Mouse (Mus musculus): ENCODE measurements around the gene Calr. TPM values are rescaled to one million over a fixed set of nuclear protein-coding genes. Genes with fewer than 3 reads are reported as not detected.
"Not testable (repeated sequence)": the region's sequence is repeated elsewhere in the genome, so short reads cannot be mapped to it uniquely, and the experiment has no call there.

Gene Calr
- total RNA-seq, 2 experiments from 2014 or later, result 365 to 441 TPM

DNA sequence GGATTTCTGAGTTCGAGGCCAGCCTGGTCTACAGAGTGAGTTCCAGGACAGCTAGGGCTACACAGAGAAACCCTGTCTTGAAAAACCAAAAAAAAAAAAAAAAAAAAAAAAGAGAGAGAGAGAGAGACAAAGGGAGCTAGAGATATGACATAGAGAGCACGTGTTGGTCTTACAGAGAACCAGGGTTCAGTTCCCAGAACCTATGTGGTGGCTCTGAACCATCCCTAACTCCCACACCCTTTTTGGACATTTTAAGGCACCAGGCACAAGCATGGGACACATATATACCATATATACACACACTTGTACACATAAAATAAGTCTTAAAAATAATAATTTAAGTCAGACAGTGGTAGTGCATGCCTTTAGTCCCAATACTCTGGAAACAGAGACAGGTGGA lies 20.2 kb downstream of the Calr start:
- intact Hi-C loops (cut with DNase I); DNase-seq (ENCODE audit: low spot score): not testable (repeated sequence)

DNA sequence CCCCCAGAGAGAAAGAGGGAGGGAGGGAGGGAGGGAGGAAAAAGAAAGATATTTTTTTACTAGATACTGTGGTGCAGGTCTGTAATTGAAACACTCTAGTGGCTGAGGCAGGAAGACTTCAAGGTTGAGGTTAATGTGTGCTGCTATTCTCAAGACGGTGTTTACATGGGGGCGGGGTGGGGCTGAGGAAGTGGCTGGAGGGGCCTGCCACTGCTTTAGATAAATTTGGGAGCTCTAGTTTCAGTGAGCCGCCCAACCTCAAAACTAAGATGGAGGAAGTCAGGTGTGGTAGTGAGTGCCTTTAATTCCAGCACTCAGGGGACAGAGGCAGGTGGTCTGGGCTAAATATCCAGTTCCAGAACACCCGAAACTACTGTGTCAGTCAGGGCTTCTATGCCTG lies 21.1 kb downstream of the Calr start:
- intact Hi-C loops (cut with DNase I), result no loop called here
- DNase-seq (ENCODE audit: low spot score), result no peak

DNA sequence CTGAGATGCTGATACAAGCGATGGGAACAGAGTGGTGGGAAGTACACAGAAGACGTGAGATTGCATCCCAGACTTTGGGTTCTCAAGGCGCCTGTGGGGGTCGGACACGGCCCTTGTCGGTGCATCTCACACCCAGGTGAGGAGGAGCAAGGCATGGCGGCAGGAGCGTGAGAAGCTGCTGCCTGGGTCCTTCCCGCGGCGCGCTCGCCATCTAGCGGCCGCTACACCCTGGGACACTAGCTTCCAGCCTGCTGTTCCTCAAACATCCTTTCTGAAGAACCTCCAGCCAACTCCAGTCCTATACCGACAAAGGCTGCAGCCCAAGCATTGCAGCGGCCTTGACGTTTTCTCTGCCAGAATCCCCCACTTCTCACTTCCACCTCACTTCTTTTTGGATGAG lies 23.1 kb downstream of the Calr start:
- no peak for DNase-seq (ENCODE audit: low spot score)
- intact Hi-C loops (cut with DNase I), result no loop called here

DNA sequence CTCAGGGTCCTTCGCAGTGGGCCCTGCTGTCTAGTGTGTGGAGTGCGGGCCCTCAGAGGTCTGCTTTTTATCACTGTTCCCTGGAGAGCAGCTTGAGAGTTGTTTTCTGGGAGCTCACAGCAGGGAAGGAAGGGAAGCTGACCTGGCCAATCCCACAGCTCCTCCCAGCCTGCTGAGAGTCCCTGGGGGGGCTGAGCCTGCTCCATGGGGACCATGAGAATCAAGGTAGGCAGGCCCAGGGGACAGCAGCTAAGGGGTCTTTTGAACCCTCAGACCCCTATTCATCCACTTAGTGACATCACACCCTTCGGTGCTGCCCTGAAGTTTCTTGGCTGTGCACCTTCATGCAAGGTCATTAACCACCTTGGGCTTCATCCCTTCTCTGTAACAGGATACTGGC lies 24.0 kb downstream of the Calr start, which contains the start of gene Dand5:
Gene Dand5, minus strand, starts transcription at position 101 of the 400 bp plus-strand sequence.
- intact Hi-C loops (cut with DNase I), result no loop called here

DNA sequence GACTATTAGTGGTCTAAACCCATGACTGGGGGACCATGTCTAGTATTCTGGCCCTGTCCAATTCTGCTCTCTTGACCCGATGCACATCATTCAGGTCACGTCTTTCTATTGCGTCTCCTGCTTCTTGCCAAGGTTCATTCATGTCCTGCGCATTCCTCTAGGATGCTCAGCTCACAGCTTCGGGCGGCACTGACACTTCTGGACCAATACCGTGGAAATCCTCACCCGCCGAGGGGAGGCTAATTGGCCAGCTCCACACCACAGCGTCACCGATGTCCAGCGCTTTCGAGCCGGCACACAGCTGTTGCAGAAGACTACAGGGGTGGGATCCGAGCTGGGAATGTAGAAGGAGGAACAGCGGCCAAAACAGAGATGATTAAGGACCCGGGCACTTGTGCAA lies 30.6 kb downstream of the Calr start:
- intact Hi-C loops (cut with DNase I), result no loop called here
- DNase-seq (ENCODE audit: low spot score), result no peak

More for the DNA sequence above, 24.0 kb downstream of the Calr start, which contains the start of gene Dand5:
- DNase-seq (ENCODE audit: low spot score), result no peak

DNA sequence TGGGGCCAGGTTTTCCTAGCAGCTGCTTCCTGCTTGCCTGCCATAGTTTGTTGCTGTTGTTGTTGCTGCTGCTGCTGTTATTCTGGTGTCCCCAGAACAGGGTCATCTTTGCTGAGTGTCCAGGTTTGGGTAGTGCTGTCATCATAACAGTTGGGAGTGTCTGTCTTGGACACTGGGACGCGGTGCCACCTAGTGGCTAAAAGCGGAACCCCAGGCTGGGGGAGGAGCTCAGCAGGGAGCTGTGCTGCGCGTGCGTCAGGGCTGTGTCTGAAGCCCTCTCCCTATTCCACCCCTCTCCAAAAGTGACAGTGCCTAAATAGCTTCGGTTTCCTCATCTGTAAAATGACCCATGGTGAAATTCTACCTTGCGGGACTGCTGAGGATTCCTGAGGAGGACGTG lies 31.2 kb downstream of the Calr start:
- intact Hi-C loops (cut with DNase I), result no loop called here
- DNase-seq (ENCODE audit: low spot score), result peak; percentile 87

DNA sequence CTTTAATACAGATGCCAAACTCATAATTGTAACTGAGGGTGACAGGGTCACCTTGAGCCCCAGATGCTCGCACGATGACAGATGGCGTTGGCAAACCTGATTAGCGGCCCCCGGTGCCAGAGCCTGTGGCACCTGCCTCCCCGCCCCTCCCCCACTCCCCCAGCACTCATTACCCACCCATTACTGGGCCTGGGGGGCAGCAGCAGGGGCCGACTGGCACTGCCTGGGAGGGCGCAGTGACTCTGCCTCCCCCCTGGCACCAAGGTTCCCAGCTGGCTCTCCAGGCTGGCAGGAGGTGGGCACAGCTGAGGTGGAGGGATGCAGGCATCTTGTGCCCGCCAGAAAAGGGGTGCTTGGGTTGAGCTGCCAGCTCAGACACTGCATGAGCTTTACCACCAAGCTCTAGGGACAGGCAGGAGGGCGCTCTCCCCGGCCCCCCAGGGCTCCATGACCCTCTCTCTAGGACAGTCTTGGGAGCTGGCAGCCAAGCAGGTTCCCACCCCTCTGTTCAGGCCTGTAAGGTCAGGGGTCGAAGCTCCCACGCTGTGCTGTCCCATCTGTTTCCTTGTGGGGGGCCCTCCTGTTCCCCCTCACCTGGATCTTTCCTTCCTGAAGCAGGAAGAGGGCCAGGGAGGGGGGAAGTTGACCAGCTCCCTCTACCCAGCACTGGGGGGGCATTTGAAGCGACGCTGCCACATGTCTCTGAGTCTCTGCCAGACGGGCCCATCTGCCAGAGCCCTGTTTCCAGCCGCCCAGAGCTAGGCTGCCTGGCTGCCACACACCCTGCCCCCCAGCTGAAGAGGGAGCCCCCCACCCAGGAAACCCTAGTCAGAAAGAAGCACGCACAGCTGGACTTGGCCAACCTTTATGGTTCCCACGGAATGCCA lies 31.9 kb downstream of the Calr start:
- no peak for DNase-seq (ENCODE audit: low spot score)
- intact Hi-C loops (cut with DNase I), result no loop called here

DNA sequence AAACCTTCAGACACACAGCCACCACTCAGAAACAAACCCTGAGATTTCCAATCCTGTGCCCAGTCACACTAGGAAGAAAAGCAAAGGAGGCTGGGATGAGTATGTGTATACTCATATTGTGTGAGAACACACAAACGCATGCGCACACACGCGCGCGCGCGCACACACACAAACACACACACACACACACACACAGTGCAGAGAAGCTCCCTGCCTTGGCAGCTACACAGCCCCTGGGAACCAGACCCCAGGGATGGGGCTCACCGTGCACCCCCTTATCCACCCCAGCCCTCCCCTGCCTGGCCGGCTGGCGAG lies 32.5 kb downstream of the Calr start:
- intact Hi-C loops (cut with DNase I), result no loop called here
- DNase-seq (ENCODE audit: low spot score), result no peak

DNA sequence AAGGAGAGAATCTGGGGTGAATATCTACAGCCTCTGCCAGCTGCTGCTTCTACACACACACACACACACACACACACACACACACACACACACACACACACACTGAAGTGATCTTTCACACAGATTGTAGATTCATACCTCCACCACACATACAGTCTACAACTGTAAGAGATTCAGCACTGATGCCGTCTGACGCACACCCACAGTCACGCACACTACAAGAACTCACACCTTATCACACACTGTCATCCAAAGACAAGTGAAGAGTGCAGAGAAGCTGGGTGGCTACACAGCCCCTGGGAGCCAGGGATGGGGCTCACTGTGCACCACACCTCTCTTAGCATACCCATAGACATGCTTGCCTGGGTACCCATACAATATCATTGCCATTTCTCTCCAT lies 32.9 kb downstream of the Calr start:
- no peak for DNase-seq (ENCODE audit: low spot score)
- intact Hi-C loops (cut with DNase I), result loop anchor here (1.0 to 2.0 kb wide), 3 partner anchors 105 to 221 kb away; no protein-coding TSS in a partner anchor

DNA sequence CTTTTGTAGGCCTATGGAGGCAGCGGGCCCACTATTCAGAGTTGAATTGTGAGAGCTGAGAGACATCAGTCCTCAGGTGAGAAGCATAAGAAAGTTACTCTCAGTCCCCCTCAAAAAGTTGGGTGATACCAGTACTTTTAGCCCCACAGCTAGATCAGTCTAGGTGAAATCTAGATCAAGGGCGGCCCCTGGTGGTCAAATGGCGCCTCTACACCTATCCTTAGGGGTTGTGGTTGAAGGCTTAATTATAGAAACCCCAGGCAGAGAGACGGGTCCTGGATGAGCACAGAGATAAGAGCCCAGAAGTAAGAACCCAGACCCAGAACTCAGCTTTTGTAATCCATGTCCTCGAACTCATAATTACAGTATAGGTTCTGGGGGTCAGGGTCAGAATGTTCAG lies 33.7 kb downstream of the Calr start:
- intact Hi-C loops (cut with DNase I), result loop anchor here (1.0 to 2.0 kb wide), 3 partner anchors 104 to 220 kb away; no protein-coding TSS in a partner anchor
- peak; percentile 54 for DNase-seq (ENCODE audit: low spot score)

DNA sequence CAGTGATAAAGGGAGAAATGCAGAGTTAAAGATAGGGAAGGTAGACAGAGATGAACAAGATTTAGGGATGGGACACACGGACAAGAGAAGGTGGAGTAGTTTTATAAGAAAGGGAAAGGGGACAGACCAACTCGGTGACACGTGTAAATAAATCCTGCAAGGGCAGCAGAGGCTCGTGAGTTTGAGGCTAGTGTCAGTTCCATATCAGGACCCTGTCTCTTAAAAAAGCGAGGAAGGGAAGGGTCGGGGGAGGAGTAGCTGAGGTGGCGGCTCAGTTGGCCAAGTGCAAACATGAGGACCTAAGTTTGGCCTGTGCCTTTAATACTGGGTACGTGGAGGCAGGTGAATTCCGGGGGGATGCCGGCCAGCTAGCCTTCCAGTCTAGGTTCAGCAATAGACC lies 35.4 kb downstream of the Calr start:
- intact Hi-C loops (cut with DNase I), result no loop called here
- DNase-seq (ENCODE audit: low spot score), result no peak

DNA sequence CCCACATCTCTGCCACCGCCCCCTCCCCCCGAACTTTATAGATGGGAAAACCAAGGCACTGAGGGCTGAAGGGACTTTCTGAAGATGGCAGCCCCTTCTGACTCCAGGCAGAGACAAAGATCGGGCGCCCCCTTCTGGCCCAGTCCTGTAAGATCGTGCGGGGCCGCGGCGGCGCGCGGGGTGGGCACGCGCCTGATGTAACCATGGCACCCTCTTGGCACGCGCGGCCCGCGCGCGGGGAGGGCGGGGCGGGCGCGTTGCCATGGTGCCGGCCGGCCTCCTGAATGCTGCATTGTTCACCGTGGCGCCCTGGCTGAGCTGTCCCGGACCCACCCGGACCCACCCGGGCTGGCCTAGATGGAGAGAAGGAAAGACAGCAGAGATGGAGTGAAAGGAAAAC lies 35.8 kb downstream of the Calr start:
- intact Hi-C loops (cut with DNase I), result loop anchor here (1.0 kb wide), 2 partner anchors 52 to 74 kb away; no protein-coding TSS in a partner anchor
- DNase-seq (ENCODE audit: low spot score), result peak; percentile 81

DNA sequence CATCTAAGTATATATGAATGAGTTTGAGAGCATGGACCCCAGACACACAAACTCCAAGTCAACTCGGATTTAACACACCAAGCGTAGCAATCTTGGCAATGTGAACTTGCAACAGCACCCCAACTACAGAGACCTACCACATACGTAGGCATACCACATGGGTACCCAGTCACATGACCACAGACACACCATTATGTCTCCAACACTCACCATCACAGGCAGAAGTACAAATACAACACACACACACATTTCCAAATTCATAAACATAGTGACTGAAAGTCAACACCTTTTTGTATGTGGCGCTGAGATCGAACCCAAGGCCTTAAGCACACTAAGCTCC lies 36.8 kb downstream of the Calr start:
- DNase-seq (ENCODE audit: low spot score), result no peak
- intact Hi-C loops (cut with DNase I), result loop anchor here (1.0 kb wide), 2 partner anchors 51 to 73 kb away; no protein-coding TSS in a partner anchor

DNA sequence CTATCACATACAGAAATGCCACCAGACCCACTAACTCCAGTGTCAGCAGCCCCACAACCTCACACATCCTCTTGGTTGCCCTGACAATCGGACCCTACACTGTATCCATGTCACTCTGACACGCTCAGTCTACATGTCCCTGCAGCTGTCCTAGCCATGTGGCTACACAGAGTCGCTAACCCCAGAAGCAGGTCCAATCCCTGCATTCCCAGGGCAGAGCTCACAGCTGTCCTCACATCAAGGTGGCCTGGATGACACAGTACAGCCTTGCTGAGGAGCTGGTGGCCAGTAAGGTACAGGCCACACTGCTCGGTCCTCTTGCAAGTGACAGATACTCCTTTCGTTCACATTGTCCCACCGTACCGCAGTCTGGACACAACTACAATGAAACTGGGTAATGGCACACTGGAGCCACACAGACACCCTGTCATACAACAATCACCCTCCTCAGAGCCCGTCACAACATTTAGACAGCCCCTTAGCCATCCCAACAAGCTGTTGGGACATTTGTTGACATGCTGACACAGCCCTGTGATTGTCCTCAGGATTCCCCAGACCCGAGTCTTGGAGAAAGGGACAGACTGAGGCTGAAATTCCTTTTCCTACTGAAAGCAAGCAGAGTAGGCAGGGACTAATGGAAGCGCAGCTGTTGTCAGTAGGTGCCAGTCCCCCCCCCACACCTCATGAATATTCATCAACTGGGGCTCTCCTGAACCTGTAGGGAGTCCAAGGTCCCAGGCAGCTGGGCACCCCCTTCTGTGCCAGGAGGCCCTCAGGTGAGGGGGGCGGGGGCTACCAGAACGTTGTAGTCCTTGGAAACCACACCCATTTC lies 37.4 kb downstream of the Calr start:
- DNase-seq (ENCODE audit: low spot score), result no peak
- intact Hi-C loops (cut with DNase I), result no loop called here

DNA sequence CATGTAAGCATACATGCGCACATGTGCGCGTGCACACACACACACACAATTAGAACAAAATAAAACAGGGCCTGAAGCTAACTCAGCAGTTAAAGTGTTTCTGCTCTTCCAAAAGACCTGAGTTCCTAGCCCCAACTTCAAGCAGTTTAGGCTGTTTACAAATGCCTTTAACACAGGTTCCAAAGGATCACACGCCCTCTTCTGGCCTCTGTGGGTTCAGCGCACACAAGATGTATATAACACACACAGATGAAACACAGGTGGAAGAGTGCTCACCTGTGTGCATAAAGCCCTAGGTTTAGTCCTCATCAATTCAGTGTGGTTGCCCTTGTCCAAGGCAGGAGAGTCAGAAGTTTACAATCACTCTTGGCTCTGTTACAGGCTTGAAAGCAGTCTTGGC lies 40.7 kb downstream of the Calr start:
- DNase-seq (ENCODE audit: low spot score), result no peak
- intact Hi-C loops (cut with DNase I), result no loop called here

DNA sequence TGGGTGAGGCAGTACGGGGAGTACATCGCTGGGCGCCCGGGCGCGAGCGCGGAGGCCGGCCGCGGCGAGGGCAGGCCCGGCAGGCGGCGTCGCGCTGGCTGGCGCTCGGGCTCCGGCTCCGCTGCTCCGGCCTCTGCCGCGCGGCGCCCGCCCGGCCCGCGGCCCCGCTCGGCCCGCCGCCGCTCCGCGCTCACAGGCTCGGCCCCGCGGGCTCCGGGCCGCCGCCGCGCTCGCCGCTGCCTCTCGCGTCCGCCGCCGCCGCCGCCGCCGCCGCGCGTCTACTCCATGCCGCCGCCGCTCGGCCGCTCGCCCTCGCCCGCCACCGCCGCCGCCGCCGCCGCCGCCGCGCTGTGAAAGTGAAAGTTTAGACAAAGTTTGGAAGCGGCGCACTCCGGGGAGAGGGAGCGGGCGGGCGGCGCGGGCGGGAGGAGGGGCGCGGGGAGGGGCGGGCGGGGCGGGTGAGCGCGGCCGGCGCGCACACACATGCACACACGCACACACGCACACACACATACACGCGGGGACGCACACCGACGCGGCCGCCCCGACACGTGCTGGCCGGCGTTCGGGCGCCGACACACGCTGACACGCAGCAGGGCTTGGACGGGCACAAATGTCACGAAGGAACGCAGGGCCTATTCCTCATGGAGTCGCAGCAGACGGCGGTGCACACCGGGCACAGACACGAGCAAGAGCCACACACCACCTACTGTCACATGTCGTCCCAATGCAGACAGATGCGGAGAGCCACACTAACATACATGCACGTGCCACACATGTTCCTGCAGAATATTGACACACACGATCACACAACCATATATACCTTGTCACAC lies 46.5 kb downstream of the Calr start, which contains the start of gene Nfix:
Gene Nfix, minus strand, starts transcription at position 346 of the 833 bp plus-strand sequence.
- DNase-seq (ENCODE audit: low spot score), result peak; percentile 49
- intact Hi-C loops (cut with DNase I), result no loop called here

DNA sequence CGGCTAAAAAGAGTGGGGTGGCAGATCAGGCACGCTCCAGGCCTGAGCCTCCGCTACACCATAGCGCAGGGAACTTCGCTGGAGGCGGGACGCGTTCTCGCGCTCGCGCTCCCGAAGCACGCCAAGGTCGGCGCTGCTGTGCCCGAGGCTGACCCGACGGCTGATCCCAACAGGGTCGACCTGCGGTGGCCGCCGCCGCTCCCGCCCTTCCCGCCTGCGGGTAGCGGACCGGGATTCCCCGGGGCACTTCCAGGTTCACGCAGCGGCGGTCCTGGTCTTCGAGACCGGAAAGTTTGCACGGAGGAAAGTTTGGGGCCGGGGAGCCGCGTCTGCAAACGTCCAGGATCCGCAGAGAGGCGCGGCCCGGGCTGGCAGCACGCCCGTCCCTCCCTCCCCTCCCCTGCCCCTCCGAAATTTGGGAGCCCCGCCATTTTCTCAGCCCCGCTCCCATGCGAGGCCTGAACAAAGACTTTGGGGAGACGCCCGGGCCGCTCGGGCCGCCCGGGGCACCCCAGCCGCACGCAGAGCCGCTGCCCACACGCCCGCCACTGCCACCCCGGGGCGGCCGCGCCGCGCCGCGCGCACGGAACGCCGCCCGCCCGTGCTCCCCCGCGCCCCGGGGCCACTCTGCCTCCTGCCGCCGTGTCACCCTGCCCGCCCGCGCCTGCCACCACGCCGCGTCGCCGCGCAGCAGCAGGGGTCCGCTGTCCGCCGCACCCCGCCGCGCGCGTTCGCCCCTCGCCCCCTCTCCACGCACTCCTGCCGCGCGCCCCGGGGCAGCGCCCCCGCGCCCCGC lies 47.4 kb downstream of the Calr start:
- no peak for DNase-seq (ENCODE audit: low spot score)
- intact Hi-C loops (cut with DNase I), result no loop called here

DNA sequence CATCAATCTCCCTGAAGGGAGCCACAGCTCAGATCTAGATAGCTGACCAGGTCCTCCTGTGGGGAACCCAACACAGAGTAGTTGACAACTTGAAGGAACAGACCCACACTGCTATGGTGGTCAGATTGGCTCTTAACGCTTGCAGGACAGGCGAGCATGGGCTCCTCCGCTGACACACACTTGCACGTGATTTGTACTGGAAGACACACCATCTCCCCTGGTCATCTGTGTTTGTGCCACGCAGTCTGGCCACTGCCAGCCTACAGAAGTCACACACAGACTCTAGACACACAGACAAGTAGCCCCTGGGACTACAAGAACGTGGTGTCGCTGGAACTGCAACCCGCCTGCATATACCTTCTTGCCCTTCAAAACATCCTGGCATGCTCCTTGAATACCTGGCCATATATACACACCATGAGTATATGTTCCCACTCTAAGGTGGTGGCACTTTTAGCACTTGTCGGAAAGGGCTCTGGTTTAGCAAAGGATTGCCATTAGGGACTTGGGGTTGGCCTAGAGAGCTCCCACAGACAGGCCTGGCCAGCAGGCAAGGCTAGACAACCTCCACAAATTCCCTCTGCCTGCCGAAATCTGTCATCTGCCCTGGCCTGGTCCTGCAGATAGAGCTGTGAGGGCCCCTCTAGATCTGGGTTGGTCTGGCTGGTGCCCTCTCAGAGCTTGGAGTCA lies 48.1 kb downstream of the Calr start:
- intact Hi-C loops (cut with DNase I), result no loop called here
- DNase-seq (ENCODE audit: low spot score), result no peak

DNA sequence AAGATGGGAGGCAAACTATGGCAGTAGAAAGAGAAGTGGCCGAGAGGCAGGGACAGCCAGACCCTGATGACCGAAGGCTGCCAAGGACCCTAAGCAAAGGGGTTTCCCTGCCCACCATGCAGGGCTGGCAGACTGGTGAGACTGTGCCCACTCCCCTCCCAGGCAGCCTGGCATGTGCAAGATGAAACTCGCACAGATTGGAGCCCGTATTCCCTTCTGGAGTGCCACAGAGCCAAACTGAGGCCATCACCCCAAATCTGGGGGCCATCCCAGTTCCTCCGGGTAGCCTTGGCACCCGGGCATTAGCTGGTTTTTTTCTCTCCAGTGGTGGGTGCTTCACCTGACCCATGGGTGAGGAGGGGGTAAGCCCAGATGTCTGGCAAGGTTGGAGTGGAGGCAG lies 48.8 kb downstream of the Calr start:
- intact Hi-C loops (cut with DNase I), result no loop called here
- DNase-seq (ENCODE audit: low spot score), result no peak
